Mouse (Mus musculus) testis, adult 2 months (tissue): ENCODE measurements at regions not wholly inside any gene's neighbourhood (a gene's known extent, or its start where the extent isn't known, plus 50 kb on each side); places are given as distances from the start of the nearest gene placed in this dataset.
"Not testable (repeated sequence)": the region's sequence is repeated elsewhere in the genome, so short reads cannot be mapped to it uniquely, and the experiment has no call there.

ENCODE experiments used
- H3K27ac ChIP-seq: fragments of 200-500 bp; 2 replicates; pipeline ENCODE4 v1.5.1; 2012; ENCODE audit warnings: low read depth, low read length; ENCODE audit not compliant: control insufficient read depth, insufficient read depth
- H3K27me3 ChIP-seq: fragments of 200-500 bp; 2 replicates; pipeline ENCODE4 v1.6.1; 2012; ENCODE audit warnings: mild to moderate bottlenecking, low read length, moderate library complexity; ENCODE audit not compliant: control insufficient read depth, insufficient read depth
- H3K36me3 ChIP-seq: fragments of 200-500 bp; 2 replicates; pipeline ENCODE4 v1.6.1; 2012; ENCODE audit warnings: mild to moderate bottlenecking, low read length; ENCODE audit not compliant: control insufficient read depth, insufficient read depth
- H3K4me1 ChIP-seq: fragments of 200-500 bp; 2 replicates; pipeline ENCODE4 v1.6.1; 2012; ENCODE audit warnings: low read length; ENCODE audit not compliant: control insufficient read depth, insufficient read depth
- H3K4me3 ChIP-seq: fragments of 200-500 bp; 2 replicates; pipeline ENCODE4 v1.5.1; 2012; ENCODE audit warnings: low read depth, mild to moderate bottlenecking, low read length, moderate library complexity, mixed read lengths; ENCODE audit not compliant: control insufficient read depth
- CTCF ChIP-seq: fragments of 200-500 bp; IDR thresholded peaks from 2 replicates; pipeline ENCODE4 v1.5.1; 2012; ENCODE audit warnings: low read depth, mild to moderate bottlenecking, inconsistent platforms, low read length, moderate library complexity; ENCODE audit not compliant: control insufficient read depth, insufficient read depth, insufficient replicate concordance
- POLR2A ChIP-seq: fragments of 200-500 bp; IDR thresholded peaks from 2 replicates; pipeline ENCODE4 v1.6.1; 2012; ENCODE audit warnings: low read depth, mild to moderate bottlenecking, inconsistent platforms, low read length, moderate library complexity; ENCODE audit not compliant: control insufficient read depth

DNA sequence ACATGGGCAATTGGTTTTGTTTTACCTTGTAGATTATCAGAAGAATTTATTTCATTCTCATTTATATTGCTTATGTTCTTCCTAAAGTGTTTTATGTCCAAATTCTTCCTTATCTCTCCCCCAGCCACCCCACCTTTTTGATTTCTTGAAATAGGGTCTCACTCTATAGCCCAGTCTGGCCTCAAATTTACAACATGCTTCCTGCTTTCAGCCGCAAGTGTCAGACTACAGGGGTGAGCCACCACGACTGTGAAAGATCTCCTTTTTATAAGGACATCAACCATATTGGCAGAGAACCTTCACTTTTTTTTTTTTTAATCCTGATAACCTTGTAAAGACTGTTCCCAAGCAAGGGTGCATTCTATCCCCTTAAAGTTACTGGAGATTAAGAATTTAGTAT, 106.1 kb downstream of the Eif4e start:
- H3K36me3 ChIP-seq: no peaks in the 10 kb centered on the region
- H3K27me3 ChIP-seq: no peaks in the 10 kb centered on the region
- TF ChIP-seq POLR2A: no peak
- TF ChIP-seq CTCF: no peak
- no peak overlapping the region for H3K27ac ChIP-seq
- H3K4me3 ChIP-seq: no peak overlapping the region
- H3K4me1 ChIP-seq: peaks cover 4% of the 10 kb centered on the region

DNA sequence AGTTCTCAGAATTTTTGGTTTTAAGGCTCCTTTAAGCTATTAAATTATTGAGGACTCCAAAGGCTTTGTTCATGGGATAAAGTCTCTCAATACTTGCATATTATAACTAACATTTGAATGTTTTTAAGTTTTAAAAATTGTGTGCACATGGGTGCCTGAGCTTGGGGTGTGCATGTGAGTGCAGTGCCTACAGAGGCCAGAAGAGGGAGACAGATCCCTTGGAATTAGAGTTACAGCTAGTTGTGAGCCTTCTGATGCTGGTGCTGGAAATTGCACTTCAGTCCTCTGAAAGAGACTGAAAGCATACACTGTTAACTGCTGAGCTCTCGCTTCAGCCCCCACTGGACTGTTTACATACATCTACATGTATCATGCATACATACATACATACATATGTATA, 100.0 kb upstream of the Tspan5 start:
- H3K27ac ChIP-seq: no peak overlapping the region
- H3K4me1 ChIP-seq: peaks cover 5% of the 10 kb centered on the region
- no peaks in the 10 kb centered on the region for H3K27me3 ChIP-seq
- peak; percentile 69; the same call in 1 of the 2 replicates for TF ChIP-seq CTCF
- TF ChIP-seq POLR2A: no peak
- no peak overlapping the region for H3K4me3 ChIP-seq
- no peaks in the 10 kb centered on the region for H3K36me3 ChIP-seq

DNA sequence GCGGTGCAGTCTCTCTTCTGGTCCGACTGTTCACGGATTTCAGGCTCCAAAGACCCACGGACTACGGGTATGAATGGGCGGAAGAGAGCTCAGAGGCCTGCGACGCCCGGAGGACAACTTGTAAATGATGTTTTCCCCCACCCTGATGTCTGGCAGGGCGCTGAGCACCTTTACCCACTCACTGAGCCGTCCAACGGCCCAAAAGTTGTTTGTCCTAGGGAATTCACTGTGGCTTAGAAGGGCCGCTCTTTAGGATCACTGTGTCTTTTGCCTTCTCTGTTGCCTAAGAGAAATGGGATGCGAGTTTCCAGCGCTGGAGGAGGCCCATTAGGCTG, 98.1 kb upstream of the Tspan5 start:
- Histone ChIP-seq H3K36me3 (no peaks in the 10 kb centered on the region), H3K4me3 (peak overlapping the region; percentile 7), H3K4me1 (peaks cover 5% of the 10 kb centered on the region), H3K27ac (no peak overlapping the region), H3K27me3 (no peaks in the 10 kb centered on the region)
- TF ChIP-seq CTCF (no peak), POLR2A (no peak)

DNA sequence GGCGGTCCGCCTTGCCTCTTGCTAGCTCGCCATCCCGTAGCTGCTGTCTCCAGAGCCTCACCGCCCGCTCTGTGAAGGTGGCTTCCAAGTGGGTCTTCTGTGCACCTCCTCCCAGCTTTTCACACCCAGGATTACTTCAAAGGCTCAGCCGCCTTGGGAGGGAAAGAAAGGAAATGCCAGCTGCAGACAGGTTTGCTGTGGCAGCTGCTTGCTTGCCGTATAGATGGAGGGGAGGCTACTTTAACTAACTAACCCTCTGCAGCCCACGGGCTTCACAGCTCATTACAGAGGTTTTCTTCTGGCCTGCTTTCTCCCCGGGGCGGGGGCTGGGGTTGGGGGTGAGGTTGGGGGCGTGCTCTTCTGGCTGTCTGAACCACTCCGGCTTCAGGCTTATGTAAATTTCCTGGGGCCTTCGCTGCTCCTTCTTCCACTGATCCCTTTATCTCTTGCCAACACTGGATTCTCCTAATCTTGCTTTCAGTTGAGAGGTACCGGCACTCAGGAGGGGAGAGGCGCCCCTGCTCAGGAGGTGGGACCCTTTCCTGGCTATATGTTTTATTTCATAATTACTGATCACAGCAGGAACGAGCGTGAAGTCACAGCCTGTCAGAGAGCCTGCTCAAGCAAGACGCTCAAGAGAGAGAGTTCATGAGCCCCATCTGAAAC, 97.6 kb upstream of the Tspan5 start:
- no peaks in the 10 kb centered on the region for H3K27me3 ChIP-seq
- no peak for TF ChIP-seq CTCF
- no peak for TF ChIP-seq POLR2A
- peak overlapping the region; percentile 7 for H3K4me3 ChIP-seq
- no peaks in the 10 kb centered on the region for H3K36me3 ChIP-seq
- H3K4me1 ChIP-seq: peaks cover 5% of the 10 kb centered on the region
- no peak overlapping the region for H3K27ac ChIP-seq

DNA sequence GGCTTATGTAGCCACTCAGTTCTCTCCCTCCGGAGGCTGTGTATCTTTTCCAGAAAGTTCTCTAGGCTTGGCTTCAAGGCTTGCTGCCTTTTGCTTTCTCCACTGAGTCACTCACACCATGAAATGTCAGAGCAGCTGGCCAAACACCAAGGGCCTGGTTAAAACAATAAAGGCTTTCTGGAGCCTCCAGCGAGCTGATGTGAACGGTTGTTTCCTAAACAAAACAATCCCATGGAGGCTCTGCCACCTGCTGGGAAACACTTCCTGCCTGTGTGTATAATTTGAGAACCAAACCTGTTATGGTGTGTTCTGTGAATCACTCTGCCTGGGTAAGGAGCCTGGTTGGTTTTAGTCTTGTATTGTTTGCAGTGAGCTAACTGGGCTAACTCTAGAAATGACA, 96.7 kb upstream of the Tspan5 start:
- Histone ChIP-seq H3K27me3 (no peaks in the 10 kb centered on the region), H3K4me3 (no peak overlapping the region), H3K36me3 (no peaks in the 10 kb centered on the region), H3K4me1 (peaks cover 5% of the 10 kb centered on the region), H3K27ac (no peak overlapping the region)
- TF ChIP-seq POLR2A (no peak), CTCF (no peak)

DNA sequence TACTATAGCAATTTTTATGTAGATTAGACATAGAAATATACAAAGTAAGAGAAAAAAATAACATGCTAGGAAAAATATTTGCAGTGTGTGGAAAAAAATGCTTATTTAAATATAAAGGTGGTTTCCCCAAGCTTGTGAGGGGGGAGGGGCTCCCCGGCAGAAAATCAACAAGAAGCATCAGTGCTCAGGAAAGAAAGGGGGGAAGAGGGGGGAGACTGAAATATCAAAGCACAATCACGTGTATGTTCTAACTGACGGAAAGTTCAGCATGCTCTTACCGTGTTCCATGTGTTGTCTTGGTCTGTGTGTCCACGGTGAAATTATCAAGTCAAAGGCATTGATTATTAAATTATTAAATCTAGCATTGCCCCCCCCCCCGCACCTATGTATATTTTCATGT, 92.3 kb upstream of the Tspan5 start:
- TF ChIP-seq POLR2A: no peak
- no peak for TF ChIP-seq CTCF
- Histone ChIP-seq H3K4me1 (no peaks in the 10 kb centered on the region), H3K4me3 (no peak overlapping the region), H3K27ac (no peak overlapping the region), H3K27me3 (no peaks in the 10 kb centered on the region), H3K36me3 (no peaks in the 10 kb centered on the region)

DNA sequence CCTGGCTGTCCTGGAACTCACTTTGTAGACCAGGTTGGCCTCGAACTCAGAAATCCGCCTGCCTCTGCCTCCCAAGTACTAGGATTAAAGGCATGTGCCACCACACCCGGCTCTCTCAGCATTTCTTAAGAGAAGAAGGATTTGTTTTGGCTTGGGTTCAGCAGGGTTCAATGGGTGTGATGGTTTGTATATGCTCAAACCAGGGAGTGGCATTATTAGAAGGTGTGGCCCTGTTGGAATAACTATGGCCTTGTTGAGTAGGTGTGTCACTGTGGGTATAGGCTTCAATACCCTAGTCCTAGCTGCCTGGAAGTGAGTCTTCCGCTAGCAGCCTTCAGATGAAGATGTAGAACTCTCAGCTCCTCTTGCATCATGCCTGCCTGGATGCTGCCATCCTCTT, 91.3 kb upstream of the Tspan5 start:
- H3K27ac ChIP-seq, H3K36me3 ChIP-seq, H3K4me1 ChIP-seq, H3K4me3 ChIP-seq, H3K27me3 ChIP-seq: not testable (repeated sequence)
